Mouse (Mus musculus): ENCODE results near the gene Ptgdr2.

DNA sequence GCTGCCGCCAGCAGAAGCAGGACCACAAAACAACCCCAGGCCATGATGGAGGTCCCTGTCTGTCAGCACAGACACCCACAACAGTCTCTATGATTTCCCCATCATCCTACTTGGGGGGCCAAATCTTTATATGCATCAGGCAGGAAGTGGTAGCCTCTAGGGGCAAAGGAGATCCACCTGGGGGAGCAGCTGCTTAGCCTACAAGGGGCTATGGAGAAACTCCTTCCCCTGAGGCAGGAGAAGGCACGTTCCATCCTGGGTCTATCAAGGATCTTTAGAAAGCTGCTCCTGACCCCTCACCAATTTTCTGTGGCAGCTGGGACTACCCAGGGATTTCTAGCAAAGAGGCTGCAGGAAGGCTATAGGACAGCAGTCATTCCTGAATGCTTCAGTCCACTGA lies 16.4 kb upstream of the Ptgdr2 start, which contains the start of gene Zp1:
- TF ChIP-seq POLR2A (IDR thresholded peaks at IDR 0.05; ENCODE audit: insufficient read depth, low read depth, low read length) (no peak), CTCF (IDR thresholded peaks at IDR 0.05) (no peak), EP300 (IDR thresholded peaks at IDR 0.05; ENCODE audit: insufficient read depth, low read depth, low read length) (no peak)
